Mouse (Mus musculus) heart, embryonic 15.5 days (tissue): ENCODE results near the gene Aplp1. TPM values are rescaled to one million over a fixed set of nuclear protein-coding genes. Genes with fewer than 3 reads are reported as not detected.

ENCODE experiments used
- ATAC-seq: fragments of 200-750 bp; cut with Nextera tagmentation; replicated peaks from 2 replicates; pipeline ENCODE4 v1.8.0; 2017; ENCODE audit warnings: low read depth, moderate TSS enrichment; ENCODE audit not compliant: insufficient number of reproducible peaks, insufficient read depth, low FRiP score
- H3K27ac ChIP-seq: fragments of 300-500 bp; sonication (generic); 2 replicates; pipeline ENCODE4 v1.5.1; 2015; ENCODE audit warnings: mild to moderate bottlenecking, inconsistent platforms
- H3K27me3 ChIP-seq: fragments of 300-500 bp; sonication (generic); 2 replicates; pipeline ENCODE4 v1.6.1; 2015; ENCODE audit warnings: inconsistent platforms
- H3K36me3 ChIP-seq: fragments of 300-500 bp; sonication (generic); 2 replicates; pipeline ENCODE4 v1.6.1; 2015; ENCODE audit warnings: mild to moderate bottlenecking, inconsistent platforms
- H3K4me1 ChIP-seq: fragments of 300-500 bp; sonication (generic); replicated peaks from 2 replicates; pipeline ENCODE4 v1.6.1; 2015; ENCODE audit warnings: inconsistent platforms
- H3K4me2 ChIP-seq: fragments of 300-500 bp; sonication (generic); 2 replicates; pipeline ENCODE4 v1.6.1; 2015; ENCODE audit warnings: inconsistent platforms, mild to moderate bottlenecking, moderate library complexity
- H3K4me3 ChIP-seq: fragments of 300-500 bp; sonication (generic); 2 replicates; pipeline ENCODE4 v1.5.1; 2015; ENCODE audit warnings: mild to moderate bottlenecking, inconsistent platforms
- H3K9ac ChIP-seq: fragments of 300-500 bp; sonication (generic); 2 replicates; pipeline ENCODE4 v1.6.1; 2015; ENCODE audit warnings: mild to moderate bottlenecking, inconsistent platforms
- H3K9me3 ChIP-seq: fragments of 300-500 bp; sonication (generic); replicated peaks from 2 replicates; pipeline ENCODE4 v1.6.1; 2016; ENCODE audit warnings: inconsistent platforms
- WGBS: fragments of 180-500 bp; shearing (Covaris S2); methylation state at CpG from one replicate; pipeline ENCODE4 v1.1.7; 2015; ENCODE audit warnings: mixed read lengths; 5-methylcytosine and 5-hydroxymethylcytosine counted together
- polyA plus RNA-seq: library from polyadenylated mRNA; unstranded; fragments of >200 nt; fragmentation: Nextera tagmentation; extraction: Ambion mirVana; gene quantifications from 2 replicates; pipeline ENCODE4 v1.2.1, GENCODE M21; 2015

Aplp1 gene
- polyA plus RNA-seq, 1 experiment from 2014 or later = 14.7 TPM

DNA sequence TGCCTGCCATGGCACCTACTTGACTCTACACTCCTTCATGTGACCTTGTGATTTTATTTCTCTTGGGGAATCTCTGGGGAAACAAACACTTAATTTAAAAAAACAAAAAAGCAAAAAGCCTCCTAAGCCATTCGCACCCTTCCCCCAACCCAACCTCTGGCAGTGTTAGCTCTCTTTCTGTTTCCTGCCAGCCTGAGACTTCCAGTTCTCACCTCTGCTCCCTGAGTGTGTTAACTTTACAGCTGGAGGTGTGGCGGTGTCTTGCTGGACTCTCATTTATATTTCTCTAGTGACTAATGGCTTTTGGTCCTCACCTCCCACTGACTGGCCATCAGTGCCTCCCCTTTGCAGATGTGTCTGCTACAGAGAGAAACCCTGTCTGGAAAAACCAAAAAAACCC, 35.5 kb downstream of the Aplp1 start:
- Histone ChIP-seq H3K9ac (no peak overlapping the region), H3K9me3 (no peaks in the 10 kb centered on the region), H3K4me2 (no peak overlapping the region), H3K4me3 (no peak overlapping the region), H3K36me3 (no peaks in the 10 kb centered on the region), H3K4me1 (no peaks in the 10 kb centered on the region), H3K27ac (no peak overlapping the region), H3K27me3 (no peaks in the 10 kb centered on the region)
- WGBS = 57% methylated on average over 2 of the region's 2 CpGs
- ATAC-seq = no peak

DNA sequence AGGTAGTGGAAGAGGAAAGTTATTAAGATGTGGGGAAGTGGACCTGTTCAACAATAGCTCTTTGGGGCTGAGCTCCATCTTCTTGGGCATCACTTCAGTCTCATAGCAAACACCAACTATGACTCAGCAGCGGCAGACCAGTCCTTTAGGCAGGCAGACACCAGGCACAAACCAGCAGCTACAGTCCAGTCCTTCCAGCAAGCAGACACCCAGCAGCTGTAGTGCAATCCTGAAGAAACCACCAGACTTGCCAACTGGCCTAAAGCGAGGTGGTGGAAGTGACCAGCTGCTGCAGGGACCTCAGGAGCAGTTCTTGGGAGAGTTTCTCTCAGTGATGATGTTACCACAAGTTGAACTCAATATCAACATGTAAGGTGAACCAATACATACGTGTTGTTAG, 36.7 kb downstream of the Aplp1 start:
- ATAC-seq = no peak
- 76% methylated on average over 3 of the region's 3 CpGs for WGBS
- no peak overlapping the region for H3K4me2 ChIP-seq
- H3K36me3 ChIP-seq = no peaks in the 10 kb centered on the region
- no peak overlapping the region for H3K27ac ChIP-seq
- H3K27me3 ChIP-seq = no peaks in the 10 kb centered on the region
- H3K9me3 ChIP-seq = no peaks in the 10 kb centered on the region
- H3K9ac ChIP-seq = no peak overlapping the region
- H3K4me3 ChIP-seq = no peak overlapping the region
- H3K4me1 ChIP-seq = no peaks in the 10 kb centered on the region

DNA sequence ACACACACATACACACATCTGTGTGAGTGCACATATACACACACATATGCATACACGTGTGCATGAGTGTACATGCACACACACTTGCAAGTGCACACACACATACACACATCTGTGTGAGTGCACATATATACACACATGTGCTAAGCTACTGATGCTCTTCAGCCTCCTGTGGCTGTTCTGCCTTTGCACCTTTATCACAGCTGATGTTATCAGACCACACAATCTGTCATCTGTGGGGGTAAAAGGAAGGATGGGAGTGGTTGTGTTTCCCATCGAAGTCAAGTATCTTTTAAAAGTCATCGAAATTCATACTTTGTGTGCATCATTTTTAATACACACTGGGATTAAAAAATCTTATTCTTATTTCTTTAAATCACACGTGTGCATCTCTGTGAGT, 43.0 kb downstream of the Aplp1 start:
- 62% methylated on average over 4 of the region's 4 CpGs for WGBS
- H3K27me3 ChIP-seq = no peaks in the 10 kb centered on the region
- no peak overlapping the region for H3K9ac ChIP-seq
- no peaks in the 10 kb centered on the region for H3K4me1 ChIP-seq
- no peak for ATAC-seq
- H3K36me3 ChIP-seq = no peaks in the 10 kb centered on the region
- no peak overlapping the region for H3K4me2 ChIP-seq
- no peak overlapping the region for H3K27ac ChIP-seq
- H3K4me3 ChIP-seq = no peak overlapping the region
- no peaks in the 10 kb centered on the region for H3K9me3 ChIP-seq

DNA sequence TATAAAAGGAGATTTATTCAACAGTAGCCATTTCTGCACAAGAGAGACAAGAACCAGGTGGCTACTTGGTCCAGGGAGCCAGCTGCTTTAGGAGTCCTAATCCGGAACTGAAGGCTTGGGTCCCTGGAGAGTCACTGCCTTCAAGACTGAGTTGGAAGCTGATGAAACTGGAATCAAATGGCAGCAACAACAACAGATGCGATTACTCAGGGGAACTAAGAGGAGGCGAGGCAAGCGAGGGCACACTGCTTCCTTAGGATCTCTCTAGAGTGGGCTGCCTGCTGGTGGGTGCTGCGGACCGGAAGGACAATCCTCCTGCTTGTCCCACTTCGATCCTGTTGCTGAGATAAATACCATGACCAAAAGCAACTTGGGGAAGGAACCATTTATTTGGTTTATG, 45.7 kb downstream of the Aplp1 start:
- ATAC-seq = no peak
- 52% methylated on average over 7 of the region's 7 CpGs for WGBS
- no peaks in the 10 kb centered on the region for H3K4me1 ChIP-seq

DNA sequence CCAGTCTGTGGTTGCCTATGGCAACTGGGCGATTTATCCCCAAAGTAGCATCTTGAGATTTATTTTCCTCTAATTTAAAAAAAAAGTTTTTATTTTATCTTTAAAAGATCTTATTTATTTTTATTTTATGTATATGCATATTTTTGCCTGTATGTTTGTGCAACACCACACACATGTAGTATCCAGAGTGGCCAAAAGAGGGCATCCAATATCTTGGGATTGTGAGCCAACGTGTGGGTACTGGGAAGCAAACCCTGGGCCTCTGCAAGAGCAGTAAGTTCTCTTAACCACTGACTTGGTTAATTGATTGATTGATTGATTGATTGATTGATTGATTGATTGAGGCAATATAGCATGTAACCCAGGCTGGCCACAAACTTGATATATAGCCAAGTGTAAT, 50.5 kb downstream of the Aplp1 start:
- H3K27ac ChIP-seq = 0 out of 2 replicates have a peak overlapping the region, but pooled peaks have one; percentile 42
- H3K36me3 ChIP-seq = no peaks in the 10 kb centered on the region
- no peak overlapping the region for H3K4me3 ChIP-seq
- H3K27me3 ChIP-seq = no peaks in the 10 kb centered on the region
- WGBS = 35% methylated on average over 2 of the region's 2 CpGs
- ATAC-seq = no peak
- no peak overlapping the region for H3K4me2 ChIP-seq
- H3K4me1 ChIP-seq = no peaks in the 10 kb centered on the region; the same call in 1 of the 2 replicates
- no peak overlapping the region for H3K9ac ChIP-seq
- H3K9me3 ChIP-seq = no peaks in the 10 kb centered on the region

More for the DNA sequence above, 45.7 kb downstream of the Aplp1 start:
- H3K27ac ChIP-seq = no peak overlapping the region
- no peaks in the 10 kb centered on the region for H3K27me3 ChIP-seq
- H3K4me3 ChIP-seq = no peak overlapping the region
- no peak overlapping the region for H3K9ac ChIP-seq
- no peak overlapping the region for H3K4me2 ChIP-seq
- H3K9me3 ChIP-seq = no peaks in the 10 kb centered on the region
- no peaks in the 10 kb centered on the region for H3K36me3 ChIP-seq

DNA sequence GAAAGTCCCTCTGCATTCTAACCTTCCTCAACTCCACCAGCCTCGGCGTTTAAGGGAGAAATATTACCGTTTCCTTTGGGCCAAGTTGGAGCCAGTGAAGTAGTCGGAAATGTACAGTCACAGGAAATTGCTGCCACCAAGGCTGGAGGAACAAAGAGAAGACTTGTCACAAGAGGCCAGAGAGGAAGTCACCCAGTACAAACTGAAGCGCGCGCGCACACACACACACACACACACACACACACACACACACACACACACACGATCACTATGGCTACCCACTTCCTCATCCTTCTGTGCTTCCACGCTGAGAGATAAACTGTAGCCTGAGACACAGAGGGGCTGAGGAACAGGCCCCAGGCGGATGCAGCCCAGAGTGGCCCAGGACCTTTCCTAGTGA, 51.0 kb downstream of the Aplp1 start:
- no peak overlapping the region for H3K4me2 ChIP-seq
- 49% methylated on average over 11 of the region's 11 CpGs for whole genome bisulfite sequencing
- peak overlapping the region; percentile 42 for H3K27ac ChIP-seq

DNA sequence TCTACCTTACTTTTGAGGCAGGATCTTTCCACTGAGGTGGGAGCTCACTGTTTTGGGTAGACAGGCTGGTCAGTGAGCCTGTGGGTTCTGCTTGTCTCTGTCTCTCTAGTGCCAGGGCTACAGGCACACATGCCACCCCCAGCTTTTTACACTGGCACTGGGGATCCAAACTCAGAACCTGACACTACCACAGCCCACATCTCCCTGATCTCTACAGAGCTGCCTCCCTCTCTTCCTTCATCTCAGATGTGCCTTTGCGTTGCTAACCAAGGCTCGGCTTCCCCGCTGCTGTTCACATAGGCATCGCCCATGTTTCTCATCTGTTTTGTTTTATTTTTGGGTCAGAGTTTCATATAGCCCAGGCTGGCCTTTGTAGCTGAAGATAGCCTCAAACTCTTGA, 51.7 kb downstream of the Aplp1 start:
- Histone ChIP-seq H3K4me2 (no peak overlapping the region), H3K4me1 (no peaks in the 10 kb centered on the region; the same call in 1 of the 2 replicates), H3K27me3 (no peaks in the 10 kb centered on the region), H3K36me3 (no peaks in the 10 kb centered on the region), H3K27ac (peak overlapping the region; percentile 24), H3K4me3 (no peak overlapping the region), H3K9ac (no peak overlapping the region), H3K9me3 (no peaks in the 10 kb centered on the region)
- WGBS = 78% methylated on average over 4 of the region's 4 CpGs
- no peak for ATAC-seq

More for the DNA sequence above, 51.0 kb downstream of the Aplp1 start:
- ATAC-seq = peak; percentile 47; the same call in 1 of the 2 replicates
- Histone ChIP-seq H3K9ac (no peak overlapping the region), H3K4me1 (no peaks in the 10 kb centered on the region; the same call in 1 of the 2 replicates), H3K9me3 (no peaks in the 10 kb centered on the region), H3K27me3 (no peaks in the 10 kb centered on the region), H3K36me3 (no peaks in the 10 kb centered on the region), H3K4me3 (no peak overlapping the region)

DNA sequence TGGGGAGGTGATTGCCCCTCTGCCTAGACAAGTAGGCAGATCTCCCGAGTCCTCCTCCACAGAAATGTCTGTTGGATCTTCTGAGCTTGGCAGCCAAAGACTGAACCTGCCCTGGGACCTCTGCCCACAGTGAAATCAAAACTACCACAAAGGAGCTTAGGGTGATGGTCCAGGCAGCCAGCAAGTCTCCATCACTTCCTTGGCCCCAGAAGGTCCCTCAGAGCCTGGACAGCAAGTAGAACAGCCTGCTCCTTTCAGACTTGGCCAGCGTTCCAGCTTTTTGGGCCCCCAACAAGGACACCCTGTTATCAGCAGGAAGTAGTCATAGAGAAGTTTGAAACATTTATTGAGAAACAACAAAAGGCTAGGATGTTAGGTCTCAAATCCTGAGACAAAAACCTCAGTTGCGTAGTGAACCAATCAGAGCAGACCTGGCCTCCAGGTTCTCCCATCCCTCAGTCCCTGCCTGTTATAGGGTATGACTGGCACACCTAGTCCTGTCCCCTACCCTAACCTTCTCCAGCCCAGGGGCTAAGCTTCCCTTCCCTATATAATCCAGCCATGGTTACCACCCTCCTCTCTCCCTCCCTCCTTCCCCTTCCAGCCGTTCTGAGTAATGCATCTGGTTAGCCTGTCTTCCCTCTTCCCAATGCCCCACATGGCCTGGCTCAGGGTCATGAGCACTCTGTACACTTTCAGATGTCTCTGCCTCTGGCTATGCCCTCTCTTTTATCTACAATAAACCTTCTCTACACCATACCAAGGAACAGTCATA, 52.4 kb downstream of the Aplp1 start:
- H3K27me3 ChIP-seq = no peaks in the 10 kb centered on the region
- no peak overlapping the region for H3K4me3 ChIP-seq
- no peak overlapping the region for H3K27ac ChIP-seq
- ATAC-seq = no peak
- no peak overlapping the region for H3K9ac ChIP-seq
- no peaks in the 10 kb centered on the region for H3K36me3 ChIP-seq
- no peaks in the 10 kb centered on the region for H3K9me3 ChIP-seq
- WGBS = 65% methylated on average over 4 of the region's 4 CpGs
- no peak overlapping the region for H3K4me2 ChIP-seq
- H3K4me1 ChIP-seq = no peaks in the 10 kb centered on the region; the same call in 1 of the 2 replicates

Other genes starting within 250 kb of the Aplp1 start
- gene Capns1, start 246.7 kb downstream of the Aplp1 start, polyA plus RNA-seq = 77.4 and 96.6 TPM in 2 replicates
- gene Polr2i, start 213.6 kb downstream of the Aplp1 start, polyA plus RNA-seq = 99.7 and 105 TPM in 2 replicates
- gene Tbcb, start 213.3 kb downstream of the Aplp1 start, polyA plus RNA-seq = 125 and 140 TPM in 2 replicates
- not detected in 2 replicates for gene Ovol3, start 209.8 kb downstream of the Aplp1 start, polyA plus RNA-seq
- gene Thap8, start 165.4 kb downstream of the Aplp1 start, polyA plus RNA-seq = 0.42 and 0.61 TPM in 2 replicates
- gene Wdr62, start 165.1 kb downstream of the Aplp1 start, polyA plus RNA-seq = 6.7 and 8.6 TPM in 2 replicates
- gene Clip3, start 153.8 kb downstream of the Aplp1 start, polyA plus RNA-seq = 8.0 and 12.0 TPM in 2 replicates
- gene Alkbh6, start 136.8 kb downstream of the Aplp1 start, polyA plus RNA-seq = 57.4 and 64.4 TPM in 2 replicates
- gene Syne4, start 130.7 kb downstream of the Aplp1 start, polyA plus RNA-seq = 6.1 and 18.8 TPM in 2 replicates
- 5.1 TPM in 1 of 2 replicates, not detected in the other for gene E130208F15Rik, start 123.8 kb downstream of the Aplp1 start, polyA plus RNA-seq
- 14.4 and 17.5 TPM in 2 replicates for gene Sdhaf1, start 121.6 kb downstream of the Aplp1 start, polyA plus RNA-seq
- 1.4 and 2.1 TPM in 2 replicates for gene Lrfn3, start 82.8 kb downstream of the Aplp1 start, polyA plus RNA-seq
- 27.1 and 46.0 TPM in 2 replicates for gene Tyrobp, start 31.8 kb downstream of the Aplp1 start, polyA plus RNA-seq
- 0.98 and 2.7 TPM in 2 replicates for gene Hcst, start 25.7 kb downstream of the Aplp1 start, polyA plus RNA-seq
- gene Nfkbid, start 23.8 kb downstream of the Aplp1 start, polyA plus RNA-seq = 0.76 and 1.5 TPM in 2 replicates
- 0.16 TPM in 2 replicates for gene Kirrel2, start 12.2 kb upstream of the Aplp1 start, polyA plus RNA-seq
- gene Nphs1, start 12.8 kb upstream of the Aplp1 start, polyA plus RNA-seq = 0.09 and 0.14 TPM in 2 replicates
- 0.15 and 0.74 TPM in 2 replicates for gene Prodh2, start 48.1 kb upstream of the Aplp1 start, polyA plus RNA-seq
- gene Arhgap33, start 89.5 kb upstream of the Aplp1 start, polyA plus RNA-seq = 6.2 and 8.1 TPM in 2 replicates
- 155 and 176 TPM in 2 replicates for gene Hspb6, start 106.6 kb upstream of the Aplp1 start, polyA plus RNA-seq
- gene Proser3, start 106.8 kb upstream of the Aplp1 start, polyA plus RNA-seq = 8.0 and 9.4 TPM in 2 replicates
- 32.7 and 33.1 TPM in 2 replicates for gene Lin37, start 114.3 kb upstream of the Aplp1 start, polyA plus RNA-seq
- gene U2af1l4, start 117.8 kb upstream of the Aplp1 start, polyA plus RNA-seq = 90.0 and 97.8 TPM in 2 replicates
- gene Gm49396, start 117.8 kb upstream of the Aplp1 start, polyA plus RNA-seq = 8.4 and 10.8 TPM in 2 replicates
- gene Psenen, start 118.1 kb upstream of the Aplp1 start, polyA plus RNA-seq = 104 and 106 TPM in 2 replicates
- gene Igflr1, start 119.9 kb upstream of the Aplp1 start, polyA plus RNA-seq = 3.7 and 4.0 TPM in 2 replicates
- 4.2 and 4.4 TPM in 2 replicates for gene Kmt2b, start 143.2 kb upstream of the Aplp1 start, polyA plus RNA-seq
- gene Zbtb32, start 153.4 kb upstream of the Aplp1 start, polyA plus RNA-seq = 0.14 and 0.23 TPM in 2 replicates
- gene Upk1a, start 167.3 kb upstream of the Aplp1 start, polyA plus RNA-seq = 0.43 and 1.4 TPM in 2 replicates
- 1,740 and 2,396 TPM in 2 replicates for gene Cox6b1, start 180.6 kb upstream of the Aplp1 start, polyA plus RNA-seq
- gene Etv2, start 190.3 kb upstream of the Aplp1 start, polyA plus RNA-seq = not detected in 2 replicates
- 73.7 and 92.8 TPM in 2 replicates for gene Rbm42, start 204.8 kb upstream of the Aplp1 start, polyA plus RNA-seq
- gene Haus5, start 219.5 kb upstream of the Aplp1 start, polyA plus RNA-seq = 23.4 and 33.8 TPM in 2 replicates
- not detected in 2 replicates for gene Pmis2, start 226.1 kb upstream of the Aplp1 start, polyA plus RNA-seq